Mouse (Mus musculus) adrenal gland, adult 2 months (tissue): ENCODE results near the gene Tcp10c. TPM values are rescaled to one million over a fixed set of nuclear protein-coding genes. Genes with fewer than 3 reads are reported as not detected.
"Not testable (repeated sequence)": the region's sequence is repeated elsewhere in the genome, so short reads cannot be mapped to it uniquely, and the experiment has no call there.

Source experiments
- DNase-seq: peaks from one replicate; pipeline ENCODE4 v3.0.0; 2021
- long read RNA-seq: library from polyadenylated mRNA; stranded (forward); transcript quantifications from one replicate; pipeline ENCODE4 v2.0.0, GENCODE M21; 2021
- polyA plus RNA-seq: library from polyadenylated mRNA; depleted of rRNA; stranded (reverse); fragments of >200 nt; gene quantifications from 2 replicates; pipeline ENCODE4 v1.2.3, GENCODE M21; 2012; rRNA removed
- total RNA-seq, 2 experiments: library from RNA; stranded (reverse); gene quantifications; 2 replicates each; pipeline ENCODE4 v1.2.3; 2021

Gene Tcp10c
- total RNA-seq (not detected), polyA plus RNA-seq (not detected in 2 replicates)
- long read RNA-seq, result 0 reads

DNA sequence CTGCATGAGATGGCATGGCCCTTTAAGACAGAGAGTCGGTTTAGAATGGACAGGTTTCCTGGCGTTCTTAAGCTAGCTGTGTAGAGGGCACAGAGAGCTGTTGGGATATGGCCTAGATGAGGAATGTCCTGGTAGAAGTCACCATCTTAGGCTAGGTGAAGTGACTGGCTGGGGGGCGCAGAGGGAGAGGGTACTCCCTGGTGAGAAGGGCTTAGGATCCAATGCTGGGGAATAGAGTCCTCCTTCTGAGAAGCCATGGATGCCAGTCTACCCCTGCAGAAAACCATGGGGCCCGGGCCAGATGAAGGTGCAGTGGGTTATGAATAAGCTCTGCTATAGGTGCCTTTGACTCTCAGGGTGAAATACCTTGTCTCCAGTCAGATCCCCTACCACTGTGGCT, at the start of gene Tcp10c:
TSS of gene Tcp10c (plus strand) at position 52 of the 400 bp plus-strand sequence.
- DNase-seq, result not testable (repeated sequence)

DNA sequence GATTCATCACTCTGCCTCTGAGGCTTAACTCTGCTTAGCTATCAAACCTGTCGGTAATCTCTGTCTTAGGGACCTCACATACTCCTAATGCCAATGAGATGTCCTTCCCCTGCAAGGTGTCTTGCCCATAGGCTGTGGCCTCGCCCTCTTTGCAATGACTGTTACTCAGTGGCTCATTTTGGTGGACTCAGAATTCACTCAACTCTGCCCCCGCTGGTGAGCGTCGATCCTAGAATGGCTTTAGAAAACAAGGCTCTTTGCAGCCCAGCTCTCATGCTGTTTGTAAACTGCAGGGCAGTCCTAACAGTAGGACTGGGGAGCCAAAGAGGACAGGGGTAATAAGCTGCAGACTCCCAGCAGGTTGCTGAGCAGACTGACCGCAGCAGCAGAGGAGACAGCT, 46.5 kb upstream of the Tcp10c start:
- DNase-seq, result not testable (repeated sequence)

DNA sequence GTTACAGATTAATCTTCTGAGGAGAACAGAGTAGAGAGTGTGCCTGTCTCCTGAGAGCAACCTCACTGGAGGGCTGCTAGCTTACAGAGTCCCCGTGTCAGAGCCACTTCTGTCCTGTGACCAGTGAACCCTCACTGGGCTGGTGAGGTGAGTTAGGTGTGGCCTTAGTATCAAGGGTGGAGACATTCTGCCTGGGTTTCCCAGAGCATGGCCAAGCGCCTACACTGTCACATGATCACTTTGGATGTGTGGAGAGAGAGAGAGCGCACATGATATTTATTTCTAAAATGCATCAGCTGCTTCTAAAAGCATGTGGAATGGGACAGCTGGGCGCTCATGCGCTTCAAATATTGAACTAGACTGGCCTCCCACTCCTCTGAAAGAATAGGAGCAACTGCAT, 46.0 kb upstream of the Tcp10c start:
- not testable (repeated sequence) for DNase-seq

DNA sequence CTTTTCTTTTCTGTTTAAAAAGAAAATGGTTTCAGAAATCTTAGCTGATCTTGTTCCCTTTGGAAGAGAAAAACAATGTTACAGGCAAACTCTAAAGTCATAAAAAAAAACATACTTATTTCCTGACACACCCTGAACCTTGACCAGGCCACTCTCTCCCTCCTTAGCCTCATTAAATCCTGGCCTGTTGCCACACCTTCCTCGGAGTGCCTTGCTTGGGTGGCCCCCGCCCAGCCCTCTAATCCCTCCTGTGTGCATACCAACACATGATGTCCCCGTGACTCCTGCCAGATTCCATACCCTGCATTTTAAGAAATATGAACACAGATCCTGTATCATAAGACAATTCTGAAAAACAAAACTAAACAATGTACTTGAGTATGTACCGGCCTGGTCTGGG, 45.6 kb upstream of the Tcp10c start:
- not testable (repeated sequence) for DNase-seq

DNA sequence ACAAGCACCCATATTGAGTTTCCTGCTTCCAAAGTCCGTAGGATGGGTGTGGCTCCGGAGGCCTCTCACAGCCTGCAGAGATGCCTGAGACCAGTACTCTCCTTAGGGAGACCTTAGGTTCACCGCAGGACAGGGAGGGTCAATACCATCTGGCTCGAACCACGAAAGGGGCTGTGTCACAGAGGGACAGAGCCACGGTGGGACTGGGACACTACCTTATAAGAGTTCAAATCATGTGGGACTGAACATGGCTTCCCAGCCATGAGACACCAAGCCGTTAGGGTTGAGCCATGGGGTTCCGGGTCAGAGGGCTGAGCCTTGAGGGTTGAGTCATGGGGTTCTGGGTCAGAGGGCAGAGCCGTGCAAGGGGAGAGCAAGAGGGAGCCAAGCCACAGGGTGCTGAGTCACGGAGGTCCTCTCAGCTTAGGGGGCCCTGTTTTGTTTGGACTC, 45.2 kb upstream of the Tcp10c start:
- not testable (repeated sequence) for DNase-seq

DNA sequence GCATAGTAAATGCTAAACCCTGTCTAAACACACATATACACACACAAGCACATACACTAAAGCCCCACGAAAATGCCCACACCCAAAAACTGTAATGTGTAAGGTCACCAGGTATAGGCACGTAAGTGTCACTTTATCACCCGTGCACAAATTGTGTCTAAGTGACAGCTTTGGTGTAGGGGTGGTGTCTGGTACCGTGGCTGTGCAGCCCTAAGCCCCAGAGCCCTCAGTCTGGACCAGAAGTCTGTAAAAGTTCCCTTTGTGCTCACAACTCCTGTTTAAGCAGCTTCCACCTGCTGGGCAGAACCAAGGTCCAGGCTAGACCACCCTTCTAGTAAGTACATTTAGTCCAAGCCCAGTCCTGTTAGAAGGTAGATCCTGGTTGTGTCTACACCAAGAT, 24.4 kb upstream of the Tcp10c start:
- DNase-seq, result not testable (repeated sequence)

DNA sequence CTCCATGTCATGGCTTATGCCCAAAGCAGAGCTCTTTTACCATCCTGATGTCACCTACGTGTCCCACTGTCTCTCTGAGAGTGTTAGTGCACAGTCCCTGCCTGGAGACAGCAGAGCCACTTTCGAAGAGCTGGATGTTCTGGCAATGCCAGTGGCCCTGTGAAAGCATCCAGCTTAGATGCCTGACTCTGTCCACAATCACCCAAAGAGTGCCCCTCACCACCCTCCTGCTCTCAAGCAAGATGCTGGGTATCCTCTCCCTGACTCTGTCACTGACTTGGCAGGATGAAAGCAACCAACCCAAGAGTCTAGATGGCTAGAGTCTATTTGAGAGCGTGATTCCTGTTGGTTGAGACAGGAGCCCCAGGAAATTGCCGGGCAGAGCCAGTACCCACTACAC, 23.2 kb upstream of the Tcp10c start:
- DNase-seq, result not testable (repeated sequence)

DNA sequence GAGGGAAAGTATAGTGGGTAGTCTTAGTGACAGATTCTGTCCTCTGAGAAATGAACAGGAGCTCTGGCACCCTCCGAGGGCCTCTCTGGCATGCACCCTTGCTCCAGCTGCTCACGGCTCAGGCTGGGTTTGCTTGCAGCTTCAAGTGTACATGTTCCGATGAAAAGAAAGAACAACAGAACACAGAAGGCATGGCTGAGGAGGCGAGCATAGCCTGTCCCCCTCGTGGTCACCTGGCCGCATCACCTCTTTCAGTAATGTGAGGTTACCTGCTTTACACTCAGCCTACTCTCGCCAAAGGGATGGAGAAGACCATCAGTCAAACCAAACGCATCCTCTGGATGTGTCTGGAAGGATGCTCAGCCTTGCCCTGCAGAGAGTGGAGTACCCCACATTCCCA, 21.9 kb upstream of the Tcp10c start:
- not testable (repeated sequence) for DNase-seq

DNA sequence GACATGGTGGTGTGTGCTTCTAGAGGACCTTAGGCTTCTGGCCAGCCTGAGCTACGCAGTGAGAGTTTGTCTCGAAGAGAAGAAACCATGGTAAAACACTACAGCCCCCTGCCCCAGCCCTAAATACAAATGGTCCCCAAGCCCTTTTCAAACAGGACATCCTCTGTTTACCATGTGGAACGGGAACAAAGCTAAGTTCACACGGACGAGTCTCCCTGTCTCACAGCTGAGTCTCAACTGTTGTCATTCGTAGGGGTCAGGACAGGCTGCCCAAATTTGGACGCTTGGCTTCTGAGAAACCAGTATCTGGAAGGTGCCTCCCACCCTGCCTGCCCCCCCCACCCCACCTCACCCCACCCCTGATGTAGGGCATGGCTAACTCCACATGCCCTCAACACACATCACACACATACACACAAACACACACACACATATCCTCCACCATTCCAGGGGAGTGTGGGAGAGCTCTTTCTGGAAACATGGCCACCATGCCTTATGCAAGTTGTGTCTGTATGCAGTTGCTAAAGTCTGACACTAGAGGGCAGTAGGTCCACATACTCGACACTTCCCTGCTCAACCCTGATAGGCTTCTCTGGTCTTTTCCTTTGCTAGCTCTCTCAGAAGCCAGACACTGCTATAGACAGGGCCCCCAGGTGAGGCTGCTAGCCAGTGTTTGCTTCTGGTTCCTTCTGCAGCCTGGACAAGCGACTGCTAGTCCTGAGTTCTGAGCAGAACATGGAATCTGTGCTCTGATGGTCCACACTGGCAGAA, 17.2 kb upstream of the Tcp10c start:
- DNase-seq, result peak; percentile 45

DNA sequence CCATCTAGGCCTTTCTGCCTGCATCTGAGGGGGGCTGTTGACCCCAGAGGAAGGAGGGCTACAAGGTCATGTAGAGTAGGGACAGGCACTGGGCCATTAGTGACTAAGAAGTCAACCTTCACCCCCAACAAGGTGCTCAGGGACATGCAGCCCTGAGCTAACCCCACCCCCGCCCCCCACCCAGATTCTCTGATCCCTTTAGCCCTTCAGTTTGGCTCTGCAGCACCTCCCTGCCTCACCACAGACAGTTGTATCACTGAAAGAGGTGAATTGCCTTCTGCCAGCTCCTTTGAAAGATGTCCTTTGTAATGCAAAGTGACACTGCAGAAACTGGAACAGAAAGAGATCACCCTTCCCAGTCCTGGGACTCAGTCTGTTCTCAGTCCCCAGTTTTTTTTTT, 16.4 kb upstream of the Tcp10c start:
- DNase-seq, result not testable (repeated sequence)

DNA sequence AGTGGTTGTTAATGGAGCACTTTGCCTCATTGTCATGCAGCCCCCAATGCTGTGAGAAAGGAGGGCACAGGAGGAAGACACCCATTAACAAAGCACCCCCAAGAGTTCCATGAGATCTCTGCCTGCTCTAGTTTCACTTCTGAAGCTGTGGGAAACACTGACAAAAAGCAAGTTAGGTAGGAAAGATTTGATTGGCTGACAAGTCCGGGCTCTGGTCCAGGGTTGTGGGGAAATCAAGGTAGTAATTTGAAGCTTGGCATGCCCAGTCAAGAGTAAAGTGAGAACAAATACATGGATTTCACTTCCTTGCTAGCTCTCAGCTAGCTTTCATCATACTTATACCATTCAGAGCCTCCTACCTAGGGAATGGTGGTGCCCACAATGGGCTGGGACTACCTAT, 14.3 kb upstream of the Tcp10c start:
- peak; percentile 34 for DNase-seq

DNA sequence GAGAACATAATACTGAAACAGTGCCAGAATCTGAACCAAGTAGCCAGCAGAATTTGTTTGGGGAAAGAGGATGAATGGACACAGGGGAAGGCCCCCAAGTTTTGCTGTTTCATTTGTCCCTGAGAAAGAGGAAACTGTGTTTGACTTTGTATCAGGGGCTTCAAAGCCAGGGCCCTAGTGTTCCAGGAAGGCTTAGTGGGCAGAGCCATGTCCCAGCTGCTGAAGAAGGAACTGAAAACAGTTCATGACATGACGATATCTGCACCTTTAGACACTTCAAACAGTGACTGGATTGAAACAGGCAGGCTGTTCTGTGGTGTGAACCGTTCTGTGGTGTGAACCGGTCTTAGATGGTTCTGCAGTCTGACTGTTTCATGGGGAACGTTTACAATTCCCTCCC, 8.4 kb upstream of the Tcp10c start:
- DNase-seq, result not testable (repeated sequence)

DNA sequence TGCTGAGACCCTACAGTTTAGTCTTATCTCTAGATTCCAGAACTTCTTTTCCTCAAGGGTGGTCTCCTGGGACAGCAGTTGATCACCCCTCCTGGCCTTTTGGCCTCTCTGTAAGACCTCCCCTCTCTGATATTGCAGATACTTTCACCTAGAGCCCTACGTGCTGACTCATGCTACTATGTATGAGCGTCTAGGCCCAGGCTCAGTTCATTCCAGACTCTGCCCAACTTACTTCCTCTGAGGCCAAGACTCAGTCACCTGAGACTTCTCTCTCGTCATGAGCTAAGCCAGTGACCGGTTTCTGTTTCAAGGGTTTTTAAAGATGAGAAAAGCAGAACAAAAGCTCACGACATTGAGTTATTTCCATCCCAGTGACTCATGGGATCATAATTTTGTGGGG, 4.8 kb upstream of the Tcp10c start:
- not testable (repeated sequence) for DNase-seq

DNA sequence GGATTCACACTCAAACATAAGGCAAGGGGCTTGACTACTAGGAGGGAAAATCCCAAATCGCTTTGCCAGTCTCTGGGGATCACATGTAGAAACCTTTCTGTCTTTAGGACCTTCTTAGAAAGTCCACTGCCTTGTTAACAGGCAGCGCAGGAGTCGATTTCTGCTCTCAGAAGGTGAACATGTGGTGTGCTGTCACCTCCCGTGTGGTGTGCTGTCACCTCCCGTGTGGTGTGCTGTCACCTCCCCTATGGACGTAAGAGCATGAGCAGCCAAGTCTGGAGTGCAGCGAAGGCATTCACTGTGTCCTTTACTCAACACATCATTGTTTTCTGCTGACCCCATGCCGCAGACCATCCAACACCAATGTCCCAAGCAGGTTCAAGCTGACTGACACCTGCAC, 1.1 kb upstream of the Tcp10c start:
- DNase-seq, result not testable (repeated sequence)

DNA sequence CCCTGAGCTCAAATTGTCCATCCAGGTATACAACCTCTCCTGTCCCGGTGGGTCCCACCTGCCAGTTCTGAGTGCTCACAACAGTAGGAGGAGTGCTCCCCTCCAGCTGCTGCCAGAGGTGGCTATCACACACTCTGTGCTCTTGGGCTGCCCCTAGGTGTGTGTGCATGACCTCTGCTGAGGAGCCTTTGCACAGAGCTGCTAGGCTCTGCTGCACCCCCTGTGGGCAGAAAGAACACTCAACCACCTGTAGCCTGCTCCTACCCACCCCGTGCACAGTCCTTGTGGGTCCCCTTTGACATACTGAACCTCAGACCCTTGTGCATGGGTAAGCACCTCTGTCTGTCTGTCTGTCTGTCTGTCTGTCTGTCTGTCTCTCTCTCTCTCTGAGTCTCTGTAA, 8.1 kb downstream of the Tcp10c start:
- DNase-seq, result not testable (repeated sequence)

DNA sequence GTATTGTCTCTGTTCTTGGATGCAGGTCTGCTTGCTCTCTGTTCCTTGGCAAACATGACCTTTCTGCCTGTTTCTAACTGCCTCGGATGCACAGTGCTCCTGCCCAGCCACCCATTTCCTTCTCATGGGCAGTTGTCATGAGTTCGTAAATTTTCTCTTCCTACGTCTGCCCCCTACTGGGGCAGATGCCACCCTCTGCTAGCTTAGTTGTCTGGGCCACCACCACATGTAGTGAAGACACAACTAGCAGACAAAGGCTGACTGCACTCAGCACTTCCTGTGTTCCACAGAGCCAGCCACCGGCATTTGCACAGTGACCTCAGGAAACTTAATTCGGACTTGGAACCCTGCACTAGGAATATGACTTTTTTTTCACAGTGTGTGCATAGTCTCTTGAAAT, 9.4 kb downstream of the Tcp10c start:
- not testable (repeated sequence) for DNase-seq

DNA sequence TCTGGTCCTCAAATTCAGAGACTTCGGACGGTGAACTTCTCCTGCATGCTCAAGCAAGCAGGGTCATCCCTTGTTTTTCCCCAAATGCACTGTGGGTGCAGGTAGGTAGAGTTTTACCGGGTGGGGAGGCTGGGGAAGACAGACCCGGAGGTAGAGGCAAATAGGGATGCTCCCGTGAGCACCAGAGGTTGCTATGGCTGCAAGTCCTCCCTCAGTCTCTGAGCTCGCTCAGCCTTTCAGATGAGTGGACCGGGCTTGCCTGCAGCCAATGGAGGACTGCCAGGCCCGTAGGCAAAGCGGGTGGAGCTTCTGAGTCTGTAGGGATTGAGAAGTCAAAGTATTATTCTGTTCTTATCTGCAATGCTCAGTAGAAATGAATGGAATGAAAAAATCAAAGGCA, 9.8 kb downstream of the Tcp10c start:
- DNase-seq, result not testable (repeated sequence)

DNA sequence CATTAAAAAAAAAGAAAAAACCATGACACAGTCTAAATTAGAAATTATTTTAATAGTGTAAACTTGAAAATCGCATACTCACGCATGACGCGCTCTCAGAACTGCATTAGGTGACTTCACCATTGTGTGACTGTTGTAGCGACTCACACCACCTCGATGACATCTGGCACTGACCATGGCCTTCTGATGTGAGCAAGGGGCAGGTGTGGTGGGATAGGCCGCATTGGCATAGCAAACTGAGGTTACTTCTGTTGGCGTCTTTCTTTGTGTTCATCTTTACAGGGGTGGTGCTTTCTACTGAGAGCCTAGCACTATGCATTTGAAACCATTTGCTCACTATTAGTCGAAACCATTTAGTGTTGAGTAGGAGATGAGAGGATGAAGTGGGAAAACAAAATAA, 12.8 kb downstream of the Tcp10c start:
- DNase-seq, result not testable (repeated sequence)

DNA sequence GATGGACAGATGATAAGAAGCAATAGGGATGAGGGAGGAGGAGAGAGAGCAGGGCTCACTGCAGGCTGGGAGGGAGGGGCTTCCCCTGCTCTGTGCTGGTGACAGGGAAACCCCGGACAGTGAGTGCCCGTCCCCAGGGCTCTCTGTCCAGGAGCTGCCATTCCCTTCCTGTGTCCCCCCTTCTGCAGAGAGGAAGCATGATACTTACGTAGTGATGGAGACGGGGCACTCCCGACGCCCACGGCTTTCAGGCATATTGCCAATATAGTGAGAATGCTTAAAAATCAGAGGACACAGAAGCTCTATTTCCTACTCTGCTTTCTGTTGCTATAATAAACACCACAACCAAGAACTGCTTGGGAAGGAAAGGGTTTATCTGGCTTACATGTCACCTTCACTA, 14.3 kb downstream of the Tcp10c start:
- not testable (repeated sequence) for DNase-seq

DNA sequence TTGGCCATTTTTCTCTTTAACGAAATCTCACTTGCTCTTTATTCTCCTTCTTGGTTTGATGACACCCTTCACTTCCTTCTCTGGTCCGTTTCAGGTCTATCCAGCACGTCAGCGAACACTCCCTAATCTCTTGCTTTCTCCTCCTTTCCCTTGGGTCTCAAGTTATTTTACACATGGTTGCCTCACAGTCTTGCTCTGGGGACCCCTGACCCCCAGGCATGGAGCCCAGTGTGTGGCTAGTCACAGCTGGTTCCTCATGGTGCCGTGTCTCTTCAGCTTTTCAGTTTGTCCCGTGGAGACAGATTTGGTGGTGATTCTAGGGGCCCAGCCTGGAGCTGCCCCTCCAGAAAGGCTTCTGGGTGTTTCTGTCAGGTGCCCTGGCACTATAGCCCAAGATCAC, 16.4 kb downstream of the Tcp10c start:
- not testable (repeated sequence) for DNase-seq

DNA sequence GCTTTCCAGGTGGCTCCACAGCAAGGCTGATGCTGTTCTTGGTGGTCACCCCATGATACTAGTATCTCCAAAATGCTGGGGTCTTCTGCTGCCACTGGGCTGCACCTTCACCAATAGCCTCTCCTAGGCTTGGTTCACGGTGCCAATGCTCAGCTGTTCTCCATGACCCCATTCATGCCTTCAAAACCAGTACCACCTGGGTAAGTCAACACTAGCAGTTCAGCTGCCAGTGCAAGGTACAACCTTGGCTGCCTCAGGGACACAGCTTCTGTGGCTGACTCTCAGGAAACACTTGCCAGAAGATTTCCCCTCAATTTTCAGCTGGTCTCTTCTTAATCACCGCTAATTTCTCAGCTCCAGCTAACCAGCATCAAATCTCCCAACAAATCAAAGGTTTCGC, 24.0 kb downstream of the Tcp10c start:
- not testable (repeated sequence) for DNase-seq

DNA sequence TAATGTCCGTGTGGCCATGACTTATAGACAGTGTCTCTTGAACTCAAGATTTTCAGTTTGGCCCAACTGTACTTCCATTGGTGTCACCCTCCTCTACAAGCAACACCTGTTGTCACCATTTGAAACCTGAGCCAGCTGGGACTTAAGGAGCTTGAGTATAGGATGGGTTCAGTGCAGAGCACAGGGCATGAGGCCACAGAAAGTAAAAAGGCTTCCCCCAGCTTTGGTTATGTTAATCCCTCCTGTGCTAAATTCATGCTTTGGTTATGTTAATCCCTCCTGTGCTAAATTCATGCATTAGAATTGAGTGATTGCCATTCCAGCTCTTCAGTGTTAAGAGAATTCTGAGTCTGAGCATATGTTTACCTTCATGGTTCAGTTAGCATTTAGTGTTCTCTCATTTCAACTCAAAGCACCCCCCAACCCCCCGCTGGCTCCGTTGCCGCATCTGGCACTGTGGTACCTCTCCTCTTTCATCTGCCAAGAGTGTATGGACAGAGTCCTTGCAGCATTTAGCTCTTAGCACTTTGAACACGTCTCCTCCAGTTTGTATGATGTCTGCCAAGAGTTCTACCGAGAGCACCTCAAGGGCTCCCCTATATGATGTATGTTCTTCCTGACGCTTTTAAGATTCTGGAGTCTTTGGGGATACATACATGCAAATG, 25.7 kb downstream of the Tcp10c start:
- not testable (repeated sequence) for DNase-seq

DNA sequence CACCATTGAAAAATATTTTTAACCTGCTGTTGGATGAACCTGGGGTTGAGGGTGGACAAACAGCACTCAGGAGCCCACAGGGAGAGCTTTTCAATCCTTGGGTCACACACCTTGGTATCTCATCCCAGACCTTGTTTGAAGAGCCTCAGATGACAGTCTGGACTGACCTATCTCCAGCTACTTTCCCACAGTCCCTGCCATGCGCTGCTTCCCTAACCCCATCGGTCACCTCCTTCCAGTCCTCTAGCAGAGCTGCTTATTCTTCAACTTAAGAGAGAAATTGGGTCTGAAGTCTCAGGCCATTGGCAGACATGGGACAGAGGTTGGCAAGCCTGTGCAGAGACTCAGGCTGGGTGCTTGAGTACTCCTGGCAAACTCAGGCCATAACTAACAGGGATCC, 26.9 kb downstream of the Tcp10c start:
- not testable (repeated sequence) for DNase-seq
